8 mouse cellular contexts compared by ENCODE assay signal in the genomic region with DNA sequence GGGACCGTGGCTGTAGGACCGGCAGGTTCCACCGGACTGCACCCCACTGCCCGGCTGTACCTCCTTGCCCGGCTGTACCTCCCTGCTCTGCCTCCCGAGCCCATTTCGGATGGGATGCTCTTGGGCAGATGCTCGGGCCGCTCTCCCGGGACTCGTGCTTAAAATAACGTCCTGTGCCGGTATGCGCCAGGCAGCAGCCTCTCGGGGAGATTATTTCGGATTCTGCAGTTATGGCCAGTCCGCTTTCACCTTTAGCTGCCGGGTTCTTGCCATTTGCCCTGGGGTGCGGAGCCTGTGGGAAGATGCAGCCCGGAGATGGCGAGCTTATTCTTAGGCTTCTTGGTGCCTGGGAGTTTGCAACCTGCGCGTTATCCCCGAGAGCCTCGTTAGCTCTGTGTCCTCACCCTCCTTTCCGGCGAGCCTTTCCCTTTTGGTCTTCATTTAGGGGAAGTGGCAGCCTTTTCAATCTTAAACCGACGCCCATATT. TPM values are rescaled to one million over a fixed set of nuclear protein-coding genes. Genes with fewer than 3 reads are reported as not detected.
A peak's percentile ranks its signal among the peaks of the same experiment; 100 is the strongest.
DNase-seq lines count a peak whose midpoint lies in the region; ATAC-seq lines count a peak whose summit lies in the region.

No protein-coding gene starts in this region.

- intact Hi-C loops in heart, postnatal 25 days (cut with DNase I) = no loop called here

- no peaks in the 10 kb centered on the region for H3K9me3 ChIP-seq in heart, embryonic 13.5 days
- no peaks in the 10 kb centered on the region for H3K9me3 ChIP-seq in limb, embryonic 13.5 days
- no peaks in the 10 kb centered on the region for H3K9me3 ChIP-seq in midbrain, embryonic 15.5 days

- peak overlapping the region; percentile 90 for H3K9ac ChIP-seq in heart, embryonic 13.5 days
- peak overlapping the region; percentile 86 for H3K9ac ChIP-seq in limb, embryonic 13.5 days
- peak overlapping the region; percentile 98 for H3K9ac ChIP-seq in midbrain, embryonic 15.5 days

- H3K27me3 ChIP-seq in heart, embryonic 13.5 days (replicated peaks) = 0 out of 2 replicates have a peak, but pooled peaks cover 5% of the 10 kb centered on the region
- no peaks in the 10 kb centered on the region for H3K27me3 ChIP-seq in limb, embryonic 13.5 days
- no peaks in the 10 kb centered on the region for H3K27me3 ChIP-seq in midbrain, embryonic 15.5 days (replicated peaks)

- H3K4me1 ChIP-seq in heart, embryonic 13.5 days = peaks cover 23% of the 10 kb centered on the region
- peaks cover 11% of the 10 kb centered on the region; the same call in 1 of the 2 replicates for H3K4me1 ChIP-seq in limb, embryonic 13.5 days
- H3K4me1 ChIP-seq in midbrain, embryonic 15.5 days = peaks cover 34% of the 10 kb centered on the region

- H3K36me3 ChIP-seq in heart, embryonic 13.5 days = no peaks in the 10 kb centered on the region
- H3K36me3 ChIP-seq in limb, embryonic 13.5 days = no peaks in the 10 kb centered on the region
- no peaks in the 10 kb centered on the region for H3K36me3 ChIP-seq in midbrain, embryonic 15.5 days (replicated peaks)

- peak; percentile 43 to 66 for DNase-seq in heart, adult 18-20 months
- no peak for DNase-seq in heart, postnatal 25 days (ENCODE audit: low spot score)
- peak; percentile 9 for DNase-seq in c-Kit-positive CD71-positive TER-119-positive erythroid progenitor cells, embryonic 14.5 days (ENCODE audit: low spot score)
- DNase-seq in cerebellum, adult 11-12 months = no peak

- peak overlapping the region; percentile 90 for H3K4me3 ChIP-seq in heart, embryonic 13.5 days
- H3K4me3 ChIP-seq in limb, embryonic 13.5 days = peak overlapping the region; percentile 86
- peak overlapping the region; percentile 84 for H3K4me3 ChIP-seq in midbrain, embryonic 15.5 days

- WGBS in heart, embryonic 13.5 days = under 1% methylated on average over 29 of the region's 29 CpGs
- under 1% methylated on average over 29 of the region's 29 CpGs for WGBS in limb, embryonic 13.5 days
- WGBS in midbrain, embryonic 15.5 days = 0% methylated on average over 28 of the region's 29 CpGs

- H3K27ac ChIP-seq in heart, embryonic 13.5 days (replicated peaks) = peak overlapping the region; percentile 89
- peak overlapping the region; percentile 92 for H3K27ac ChIP-seq in limb, embryonic 13.5 days
- peak overlapping the region; percentile 97 for H3K27ac ChIP-seq in midbrain, embryonic 15.5 days

- ATAC-seq in CD4-positive, CD25-positive, alpha-beta regulatory T cell, adult 4 months = peak; percentile 31
- peak; percentile 39; the same call in 1 of the 2 replicates for ATAC-seq in heart, embryonic 13.5 days (ENCODE audit: extremely low read depth, insufficient number of reproducible peaks, low FRiP score, low TSS enrichment)
- ATAC-seq in limb, embryonic 13.5 days (ENCODE audit: low FRiP score, low read depth) = peak; percentile 8; the same call in 1 of the 2 replicates
- ATAC-seq in midbrain, embryonic 15.5 days (replicated peaks) = peak; percentile 19

- H3K4me2 ChIP-seq in heart, embryonic 13.5 days = peak overlapping the region; percentile 90
- H3K4me2 ChIP-seq in limb, embryonic 13.5 days (replicated peaks) = peak overlapping the region; percentile 80
- H3K4me2 ChIP-seq in midbrain, embryonic 15.5 days = peak overlapping the region; percentile 65

RNA-seq across cellular contexts. Expression of gene Myo5a, which starts 0.9 kb away (rescaled TPM):
- 10 to 100 TPM in 1 of 2 experiments, 1 to 10 TPM in 1; 8.7 to 12.2 TPM for total RNA-seq in heart, adult 18-20 months (2021)
- total RNA-seq in heart, postnatal 25 days (2021) = 10 to 100 TPM; 11.0 to 11.7 TPM
- polyA plus RNA-seq in CD4-positive, CD25-positive, alpha-beta regulatory T cell, adult 4 months (2017; shearing (Covaris generic)) = 1 to 10 TPM; 6.0 to 8.2 TPM
- polyA plus RNA-seq in heart, embryonic 13.5 days (2015; fragmentation: Nextera tagmentation; extraction: Ambion mirVana) = 6.7 and 8.2 TPM in 2 replicates
- 16.4 and 16.9 TPM in 2 replicates for polyA plus RNA-seq in limb, embryonic 13.5 days (2015; fragmentation: Nextera tagmentation; extraction: Ambion mirVana)
- polyA plus RNA-seq in midbrain, embryonic 15.5 days (2015; fragmentation: Nextera tagmentation; extraction: Ambion mirVana) = 36.2 and 37.0 TPM in 2 replicates

RNA-seq across cellular contexts. Expression of gene Arpp19, which starts 34.3 kb away (rescaled TPM):
- total RNA-seq in heart, adult 18-20 months (2021) = 100 to 1,000 TPM; 180 to 203 TPM
- total RNA-seq in heart, postnatal 25 days (2021) = 100 to 1,000 TPM; 147 to 158 TPM
- polyA plus RNA-seq in CD4-positive, CD25-positive, alpha-beta regulatory T cell, adult 4 months (2017; shearing (Covaris generic)) = 100 to 1,000 TPM; 284 to 368 TPM
- polyA plus RNA-seq in heart, embryonic 13.5 days (2015; fragmentation: Nextera tagmentation; extraction: Ambion mirVana) = 205 and 219 TPM in 2 replicates
- 293 and 295 TPM in 2 replicates for polyA plus RNA-seq in limb, embryonic 13.5 days (2015; fragmentation: Nextera tagmentation; extraction: Ambion mirVana)
- 190 and 192 TPM in 2 replicates for polyA plus RNA-seq in midbrain, embryonic 15.5 days (2015; fragmentation: Nextera tagmentation; extraction: Ambion mirVana)

Comparison
In these comparisons a context has a peak if more than half of its experiments do, and no peak if none do; other contexts are left out.
1. DNase-seq: peak in heart, adult 18-20 months (2 of 2) and c-Kit-positive CD71-positive TER-119-positive erythroid progenitor cells, embryonic 14.5 days (single experiment); none in heart, postnatal 25 days (single experiment) and cerebellum, adult 11-12 months (single experiment).
2. Peak in every context shown above with its lines, with median percentiles within 50 percentile points of each other: ATAC-seq, H3K27ac ChIP-seq, H3K4me2 ChIP-seq, H3K4me3 ChIP-seq and H3K9ac ChIP-seq.